Mouse (Mus musculus) C2C12 (cell line): Measurements from ENCODE around the gene Mbd3l1. TPM values are rescaled to one million over a fixed set of nuclear protein-coding genes. Genes with fewer than 3 reads are reported as not detected.

Source experiments
- H3K27me3 ChIP-seq: one replicate; pipeline ENCODE4 v1.6.1; 2011; ENCODE audit not compliant: control insufficient read depth, insufficient read depth, insufficient read length
- H3K36me3 ChIP-seq: one replicate; pipeline ENCODE4 v1.6.1; 2011; ENCODE audit not compliant: control insufficient read depth, insufficient read depth
- H3K4me3 ChIP-seq: one replicate; pipeline ENCODE4 v1.5.1; 2011; ENCODE audit warnings: mild to moderate bottlenecking, control low read depth; ENCODE audit not compliant: poor library complexity, insufficient read depth, severe bottlenecking
- H3K79me2 ChIP-seq: one replicate; pipeline ENCODE4 v1.6.1; 2011; ENCODE audit not compliant: control insufficient read depth, insufficient read depth
- H3K79me3 ChIP-seq: one replicate; pipeline ENCODE4 v1.6.1; 2011; ENCODE audit warnings: low read depth, control low read depth
- H3ac ChIP-seq: one replicate; pipeline ENCODE3; 2011; ENCODE audit warnings: low read depth; ENCODE audit not compliant: control insufficient read depth, insufficient read length
- CEBPB ChIP-seq: IDR thresholded peaks from one replicate; pipeline ENCODE4 v1.6.1; 2011; ENCODE audit warnings: low read depth, mild to moderate bottlenecking, control low read depth, moderate library complexity
- CTCF ChIP-seq: IDR thresholded peaks from one replicate; pipeline ENCODE4 v1.5.1; 2011; ENCODE audit not compliant: control insufficient read depth, insufficient read depth, insufficient read length
- FOSL1 ChIP-seq: IDR thresholded peaks from one replicate; pipeline ENCODE4 v1.8.0; 2011; ENCODE audit warnings: mild to moderate bottlenecking, low read length; ENCODE audit not compliant: poor library complexity, insufficient read depth, severe bottlenecking
- MAX ChIP-seq: IDR thresholded peaks from one replicate; pipeline ENCODE4 v1.6.1; 2011; ENCODE audit warnings: mild to moderate bottlenecking, control low read depth
- MYOD1 ChIP-seq: IDR thresholded peaks from one replicate; pipeline ENCODE4 v1.6.1; 2011; ENCODE audit warnings: low read depth; ENCODE audit not compliant: control insufficient read depth, insufficient read length
- MYOG ChIP-seq: IDR thresholded peaks from one replicate; pipeline ENCODE4 v1.6.1; 2011; ENCODE audit not compliant: control insufficient read depth, insufficient read length; ENCODE audit errors: extremely low read depth
- USF1 ChIP-seq: IDR thresholded peaks from one replicate; pipeline ENCODE4 v1.6.1; 2011; ENCODE audit warnings: low read depth, mild to moderate bottlenecking, control low read depth, moderate library complexity
- long read RNA-seq, 2 experiments: library from polyadenylated mRNA; unstranded; transcript quantifications; one replicate each; pipeline ENCODE4 v2.0.0; 2019 to 2020
- polyA plus RNA-seq: library from polyadenylated mRNA; unstranded; fragments of >200 nt; fragmentation: generic; extraction: Trizol; gene quantifications from one replicate; pipeline ENCODE4 v1.2.1, GENCODE M21; 2012; ENCODE audit warnings: missing spikeins

Gene Mbd3l1
- not detected for polyA plus RNA-seq
- long read RNA-seq, experiment 1, result 0 reads
- long read RNA-seq, experiment 2, result 0 reads

DNA sequence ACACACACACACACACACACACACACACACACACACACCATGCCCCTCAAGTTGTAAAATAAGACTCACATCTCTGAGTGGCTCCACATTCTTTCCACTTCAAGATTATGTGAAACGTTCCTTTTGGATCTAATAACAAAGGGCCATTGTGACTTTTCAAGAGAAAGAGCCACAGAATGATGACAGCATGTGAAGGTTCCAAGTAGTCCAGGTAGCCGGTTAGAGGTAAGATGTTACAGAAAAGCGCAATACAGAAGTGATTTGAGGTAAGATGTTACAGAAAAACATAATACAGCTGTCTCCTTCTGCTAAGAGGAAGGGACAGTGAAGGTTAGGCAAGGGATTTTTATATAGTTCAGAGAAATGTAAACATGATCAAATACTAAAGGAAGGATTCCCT, at the start of gene Mbd3l1, which contains the start of gene Zfp558:
Gene Mbd3l1, plus strand, starts transcription at position 192 of the 400 bp plus-strand sequence.
Gene Zfp558, minus strand, starts transcription at position 101 of the 400 bp plus-strand sequence.
- no peaks in the 10 kb centered on the region for H3K27me3 ChIP-seq
- H3K36me3 ChIP-seq, result no peaks in the 10 kb centered on the region
- H3K79me2 ChIP-seq, result no peaks in the 10 kb centered on the region
- TF ChIP-seq MYOG (no peak), MYOD1 (no peak), CTCF (no peak), USF1 (no peak), CEBPB (no peak), MAX (no peak), FOSL1 (no peak)
- H3ac ChIP-seq, result no peak within 1 kb of the TSS
- H3K79me3 ChIP-seq, result no peaks in the 10 kb centered on the region
- no peak within 1 kb of the TSS for H3K4me3 ChIP-seq

DNA sequence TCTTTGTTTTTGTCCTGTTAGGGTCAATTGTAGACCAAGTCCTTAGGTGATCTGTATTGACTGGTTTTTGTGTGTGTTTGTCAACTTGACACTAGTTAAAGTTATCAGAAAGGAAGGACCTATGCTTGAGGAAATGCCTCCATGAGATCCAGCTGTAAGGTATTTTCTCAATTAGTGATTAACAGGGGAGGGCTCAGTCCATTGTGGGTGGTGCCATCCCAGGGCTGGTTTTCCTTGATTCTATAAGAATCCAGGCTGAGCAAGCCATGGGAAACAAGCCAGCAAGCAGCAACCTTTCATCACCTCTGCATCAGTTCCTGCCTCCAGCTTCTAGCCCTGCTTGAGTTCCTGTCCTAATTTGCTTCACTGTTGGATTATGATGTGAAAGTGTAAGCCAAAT, 47.8 kb upstream of the Mbd3l1 start, which contains the start of gene Mbd3l2:
Gene Mbd3l2, plus strand, starts transcription at position 301 of the 400 bp plus-strand sequence.
- H3K27me3 ChIP-seq, result no peaks in the 10 kb centered on the region
- no peaks in the 10 kb centered on the region for H3K36me3 ChIP-seq
- H3K79me2 ChIP-seq, result no peaks in the 10 kb centered on the region
- H3K4me3 ChIP-seq, result no peak within 1 kb of the TSS
- TF ChIP-seq CEBPB (no peak), MYOD1 (no peak), USF1 (no peak), MAX (no peak), FOSL1 (no peak)
- no peak within 1 kb of the TSS for H3ac ChIP-seq
- H3K79me3 ChIP-seq, result no peaks in the 10 kb centered on the region

DNA sequence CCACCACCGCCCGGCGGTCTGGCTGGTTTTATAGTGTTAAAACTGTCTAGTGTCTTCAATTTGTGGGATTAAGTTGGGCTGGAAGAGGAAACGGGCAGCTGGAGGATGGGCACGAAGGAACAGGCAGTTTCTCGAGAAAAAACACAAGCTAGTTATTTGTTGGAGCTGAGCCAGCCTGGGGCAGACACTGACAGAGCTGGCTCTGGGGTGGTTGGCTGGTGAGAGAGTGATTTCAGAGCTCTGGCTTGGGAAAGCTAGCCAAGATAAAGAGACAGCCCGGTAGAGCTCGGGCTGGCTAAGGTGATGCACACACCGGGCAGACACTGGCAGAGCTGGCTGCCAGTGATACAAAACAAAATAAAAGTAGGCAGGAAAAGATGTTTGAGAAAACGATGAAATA, 46.5 kb upstream of the Mbd3l1 start:
- Histone ChIP-seq H3K79me3 (no peaks in the 10 kb centered on the region), H3ac (no peak overlapping the region), H3K79me2 (no peaks in the 10 kb centered on the region), H3K36me3 (no peaks in the 10 kb centered on the region), H3K4me3 (no peak overlapping the region), H3K27me3 (no peaks in the 10 kb centered on the region)
- TF ChIP-seq FOSL1 (no peak), MAX (no peak), CTCF (no peak), MYOD1 (no peak), MYOG (no peak), USF1 (no peak), CEBPB (no peak)

DNA sequence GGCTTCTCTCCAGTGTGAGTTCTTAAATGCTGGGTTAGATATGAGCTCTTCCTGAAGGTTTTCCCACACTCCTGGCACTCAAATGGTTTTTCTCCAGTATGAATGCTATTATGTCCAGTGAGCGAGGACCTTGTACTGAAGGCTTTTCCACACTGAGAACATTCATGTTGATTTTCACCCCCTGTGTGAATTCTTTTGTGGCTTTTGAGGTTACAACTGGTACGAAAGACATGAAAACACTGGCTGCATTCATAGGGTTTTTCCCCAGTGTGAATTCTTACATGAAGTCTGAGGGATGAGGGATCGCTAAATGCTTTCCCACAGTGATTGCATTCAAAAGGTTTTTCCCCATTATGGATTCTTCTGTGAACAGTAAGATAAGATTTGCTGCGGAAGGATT, 21.6 kb upstream of the Mbd3l1 start:
- no peaks in the 10 kb centered on the region for H3K36me3 ChIP-seq
- no peak for TF ChIP-seq CEBPB
- H3K4me3 ChIP-seq, result no peak overlapping the region
- no peaks in the 10 kb centered on the region for H3K79me3 ChIP-seq
- no peaks in the 10 kb centered on the region for H3K79me2 ChIP-seq
- no peaks in the 10 kb centered on the region for H3K27me3 ChIP-seq
- H3ac ChIP-seq, result no peak overlapping the region

DNA sequence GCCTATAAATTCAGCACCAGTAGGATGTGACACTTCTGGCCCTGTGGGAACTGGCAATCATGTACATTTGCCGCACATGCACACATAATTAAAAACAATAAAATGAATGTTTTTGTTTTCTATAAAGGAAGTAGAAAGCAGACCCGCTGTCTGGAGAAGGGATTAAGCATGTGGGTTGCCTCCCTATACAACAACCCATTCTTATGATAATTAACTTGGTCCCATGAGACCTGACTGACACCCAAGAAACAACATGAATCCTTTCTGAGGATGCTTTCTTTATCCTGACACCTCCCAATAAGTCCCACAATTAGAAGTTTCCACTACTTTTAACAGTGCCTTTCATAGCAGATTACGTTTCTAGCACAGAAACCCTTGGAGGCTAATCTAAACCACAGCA, 10.8 kb upstream of the Mbd3l1 start:
- TF ChIP-seq CTCF, result no peak
- no peak for TF ChIP-seq USF1
- TF ChIP-seq MAX, result no peak
- no peak for TF ChIP-seq CEBPB
- no peak for TF ChIP-seq MYOG
- TF ChIP-seq MYOD1, result no peak
- TF ChIP-seq FOSL1, result no peak
- Histone ChIP-seq H3ac (no peak overlapping the region), H3K79me2 (no peaks in the 10 kb centered on the region), H3K27me3 (no peaks in the 10 kb centered on the region), H3K36me3 (no peaks in the 10 kb centered on the region), H3K79me3 (no peaks in the 10 kb centered on the region), H3K4me3 (no peak overlapping the region)

DNA sequence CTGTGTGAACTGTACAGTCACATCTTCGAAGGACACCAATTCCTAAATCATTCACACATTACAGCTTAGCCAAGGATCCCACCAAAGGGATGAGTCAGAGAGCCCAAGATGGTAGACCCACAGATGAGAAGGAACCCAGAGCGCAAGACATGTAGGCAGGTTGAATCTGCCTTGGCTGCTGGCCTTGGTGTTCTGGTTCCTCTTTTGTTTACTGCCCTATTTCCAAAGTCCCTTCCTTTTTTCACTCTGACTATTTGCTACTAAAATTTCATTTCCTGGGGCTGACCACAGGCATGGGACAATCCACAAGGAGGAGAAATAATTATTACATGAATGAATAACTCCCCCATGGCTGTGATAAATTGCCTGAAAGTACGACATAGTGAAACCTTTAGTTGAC, 10.2 kb upstream of the Mbd3l1 start:
- Histone ChIP-seq H3K27me3 (no peaks in the 10 kb centered on the region), H3K79me2 (no peaks in the 10 kb centered on the region), H3K4me3 (no peak overlapping the region), H3K79me3 (no peaks in the 10 kb centered on the region), H3ac (no peak overlapping the region), H3K36me3 (no peaks in the 10 kb centered on the region)
- TF ChIP-seq MAX, result no peak
- no peak for TF ChIP-seq MYOD1
- no peak for TF ChIP-seq CEBPB
- no peak for TF ChIP-seq FOSL1
- no peak for TF ChIP-seq USF1
- TF ChIP-seq CTCF, result no peak
- no peak for TF ChIP-seq MYOG
